Mouse (Mus musculus) urinary bladder, adult 18-20 months (tissue): ENCODE data around the gene Kmt5b.
A peak's percentile ranks its signal among the peaks of the same experiment; 100 is the strongest.

ENCODE experiments used
- DNase-seq, 2 experiments: peaks; one replicate each; pipeline ENCODE4 v3.0.0; 2022; ENCODE audit warnings: low spot score in 2 of 2, mixed read lengths in 2 of 2

The Kmt5b gene

DNA sequence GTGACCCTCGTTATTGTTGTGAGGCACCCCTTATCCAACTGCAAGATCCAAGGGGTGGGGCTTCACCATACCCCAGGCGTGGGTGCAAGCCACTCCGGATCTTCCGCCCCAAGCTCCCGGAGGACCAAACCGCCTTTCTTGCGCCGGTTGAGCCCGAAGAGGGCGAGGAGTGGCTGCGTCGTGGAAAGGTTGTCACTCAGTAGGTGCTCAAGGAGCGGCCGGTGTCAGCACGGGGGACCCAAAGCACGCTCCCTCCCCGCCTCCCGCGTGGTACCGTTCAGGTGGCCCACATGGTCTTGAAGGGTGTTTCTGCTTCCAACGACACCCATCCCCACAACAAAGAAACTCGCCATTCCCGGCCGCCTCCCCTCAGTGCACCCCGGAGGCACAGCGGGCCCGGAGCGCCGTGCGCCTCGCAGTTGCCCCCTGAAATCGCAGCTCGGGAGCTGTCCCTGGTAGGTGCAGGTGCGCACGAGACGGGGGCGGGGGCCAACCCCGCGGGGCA, at the start of gene Kmt5b:
TSS of gene Kmt5b (plus strand) at position 146 of the 505 bp plus-strand sequence.
- DNase-seq: peak; percentile 35 to 76

DNA sequence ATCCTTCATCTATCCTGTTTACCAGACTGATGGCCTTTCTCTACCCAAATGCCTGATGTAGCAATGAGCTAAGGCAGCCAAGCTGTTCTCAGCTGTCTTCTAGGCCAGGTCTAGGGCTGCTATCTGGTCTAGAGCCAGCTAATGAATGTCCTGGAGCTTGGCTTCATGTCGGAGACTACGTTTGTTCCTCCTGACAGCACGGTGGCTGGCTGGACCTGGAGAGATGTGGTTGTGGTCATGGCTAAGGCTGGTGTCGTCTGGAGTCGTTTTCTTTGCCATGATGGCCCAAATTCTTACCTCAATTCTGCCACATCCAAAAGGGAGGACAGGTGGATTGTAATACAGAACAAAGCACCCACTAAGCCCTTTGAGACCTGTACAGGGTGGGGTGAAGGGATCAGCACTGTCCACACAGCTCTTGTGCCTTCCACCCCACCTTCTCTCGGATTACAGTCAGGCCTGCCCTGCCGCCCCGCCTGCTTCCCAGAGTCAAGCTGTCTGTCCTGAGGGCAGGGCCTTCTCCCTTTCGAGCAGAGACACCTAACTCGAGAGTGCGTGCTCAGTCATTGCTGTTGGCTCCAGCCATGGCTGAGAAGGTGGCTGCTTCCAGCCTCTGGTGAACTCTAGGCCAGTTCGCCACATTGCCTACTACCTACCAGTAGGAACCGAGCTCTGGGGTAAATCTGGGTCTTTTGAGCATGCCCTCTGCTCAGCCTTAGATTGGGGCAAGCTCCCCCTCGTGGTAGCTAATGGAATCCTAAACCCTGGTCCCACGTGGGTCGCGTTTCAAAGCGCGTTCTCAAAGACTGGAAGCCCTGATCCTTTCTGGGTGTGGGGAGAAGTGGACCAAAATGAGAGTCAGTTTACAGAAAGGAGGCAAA, 48.5 kb upstream of the Kmt5b start:
- DNase-seq: peak in 1 of 2 experiments; percentile 34

DNA sequence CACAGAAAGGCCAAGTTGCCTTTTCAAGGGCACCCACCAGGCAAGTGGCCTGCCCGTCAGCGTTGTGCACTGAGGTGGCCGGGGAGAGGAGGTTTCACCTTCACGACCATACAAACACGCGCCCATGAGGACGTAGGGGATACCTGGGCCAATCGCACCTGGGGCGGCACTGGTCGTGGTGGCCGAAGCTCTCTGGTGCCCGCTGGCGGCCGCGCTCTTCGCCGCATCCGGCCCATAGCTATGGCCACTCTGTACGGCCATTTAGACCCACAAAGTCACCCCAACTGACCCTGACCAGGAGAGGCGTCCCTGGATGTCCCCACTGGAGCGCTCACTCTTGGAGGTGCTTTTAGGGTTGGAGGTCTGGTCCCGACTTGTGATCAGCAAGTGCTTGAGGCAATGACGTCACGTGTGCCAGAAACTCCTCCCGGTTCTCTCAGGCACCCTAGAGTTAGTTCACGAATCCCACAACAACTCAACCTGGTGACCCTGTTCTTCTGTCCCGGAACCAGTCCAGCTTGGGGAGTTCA, 47.8 kb upstream of the Kmt5b start:
- DNase-seq: peak; percentile 45 to 77

DNA sequence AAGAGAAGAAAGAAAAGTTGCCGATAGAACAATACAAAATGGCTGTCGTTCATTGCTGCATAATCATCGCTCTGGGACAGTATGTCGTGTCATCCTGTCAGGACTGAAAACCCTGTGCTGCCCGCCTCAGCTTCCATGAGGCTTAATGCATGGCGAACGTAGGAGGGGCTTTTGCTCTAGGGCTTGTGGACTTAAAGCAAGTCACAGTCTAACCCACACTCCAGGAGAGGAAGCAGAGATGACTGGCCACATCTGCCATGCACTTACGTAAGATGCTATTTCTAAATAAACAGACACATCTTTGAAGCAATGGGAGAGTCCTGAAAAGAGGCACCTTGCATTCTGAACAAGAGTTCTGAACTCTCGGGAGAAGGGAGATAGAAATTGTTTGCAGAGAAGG, 44.1 kb upstream of the Kmt5b start:
- no peak for DNase-seq

DNA sequence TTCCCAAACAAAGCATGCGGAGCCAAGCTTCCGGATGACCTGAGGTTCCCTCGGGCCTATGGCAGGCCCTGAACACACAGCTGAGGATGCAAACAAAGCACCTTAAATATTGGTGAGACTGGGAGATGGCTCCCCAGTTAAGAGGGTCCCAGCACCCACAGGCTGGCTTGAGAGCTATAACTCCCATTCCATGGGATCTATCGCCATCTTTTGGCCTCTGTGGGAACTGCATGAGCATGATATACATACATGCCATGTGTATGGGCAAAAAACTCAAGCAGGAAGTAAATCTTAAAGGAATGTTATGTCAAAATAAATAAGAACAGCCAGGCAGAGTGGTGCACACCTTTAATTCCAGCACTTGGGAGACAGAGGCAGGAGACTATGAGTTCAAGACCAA, 43.3 kb upstream of the Kmt5b start:
- DNase-seq: no peak

DNA sequence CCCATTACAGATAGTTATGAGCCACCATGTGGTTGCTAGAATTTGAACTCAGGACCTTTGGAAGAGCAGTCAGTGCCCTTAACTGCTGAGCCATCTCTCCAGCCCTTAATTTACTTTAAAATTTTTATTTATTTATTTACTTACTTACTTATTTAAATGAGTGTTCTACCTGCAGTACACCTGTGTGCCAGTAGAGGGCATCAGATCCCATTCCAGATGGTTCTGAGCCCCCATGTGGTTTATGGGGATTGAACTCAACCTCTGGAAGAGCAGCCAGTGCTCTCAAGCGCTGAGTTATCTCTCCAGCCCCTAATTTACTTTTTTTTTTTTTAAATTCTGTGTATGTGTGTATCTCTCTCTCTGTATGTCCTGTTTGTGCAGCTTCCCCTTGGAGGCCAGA, 42.4 kb upstream of the Kmt5b start:
- DNase-seq: peak in 1 of 2 experiments; percentile 31

DNA sequence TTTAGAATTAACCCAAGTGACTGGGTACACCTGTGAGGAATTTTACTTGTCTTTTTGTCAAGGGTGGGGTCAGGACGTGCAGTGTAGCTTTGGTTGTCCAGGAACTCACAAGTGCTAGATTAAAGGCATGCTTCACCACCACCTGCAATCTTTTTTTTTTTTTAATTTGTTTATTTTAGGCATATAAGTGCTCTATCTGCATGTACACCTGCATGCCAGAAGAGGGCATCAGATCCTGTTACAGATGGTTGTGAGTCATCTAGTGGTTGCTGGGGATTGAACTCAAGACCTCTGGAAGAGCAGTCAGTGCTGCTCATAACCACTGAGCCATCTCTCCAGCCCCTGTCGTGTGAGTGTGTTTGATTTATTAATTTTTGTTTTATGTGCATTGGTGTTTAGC, 38.3 kb upstream of the Kmt5b start:
- DNase-seq: no peak

DNA sequence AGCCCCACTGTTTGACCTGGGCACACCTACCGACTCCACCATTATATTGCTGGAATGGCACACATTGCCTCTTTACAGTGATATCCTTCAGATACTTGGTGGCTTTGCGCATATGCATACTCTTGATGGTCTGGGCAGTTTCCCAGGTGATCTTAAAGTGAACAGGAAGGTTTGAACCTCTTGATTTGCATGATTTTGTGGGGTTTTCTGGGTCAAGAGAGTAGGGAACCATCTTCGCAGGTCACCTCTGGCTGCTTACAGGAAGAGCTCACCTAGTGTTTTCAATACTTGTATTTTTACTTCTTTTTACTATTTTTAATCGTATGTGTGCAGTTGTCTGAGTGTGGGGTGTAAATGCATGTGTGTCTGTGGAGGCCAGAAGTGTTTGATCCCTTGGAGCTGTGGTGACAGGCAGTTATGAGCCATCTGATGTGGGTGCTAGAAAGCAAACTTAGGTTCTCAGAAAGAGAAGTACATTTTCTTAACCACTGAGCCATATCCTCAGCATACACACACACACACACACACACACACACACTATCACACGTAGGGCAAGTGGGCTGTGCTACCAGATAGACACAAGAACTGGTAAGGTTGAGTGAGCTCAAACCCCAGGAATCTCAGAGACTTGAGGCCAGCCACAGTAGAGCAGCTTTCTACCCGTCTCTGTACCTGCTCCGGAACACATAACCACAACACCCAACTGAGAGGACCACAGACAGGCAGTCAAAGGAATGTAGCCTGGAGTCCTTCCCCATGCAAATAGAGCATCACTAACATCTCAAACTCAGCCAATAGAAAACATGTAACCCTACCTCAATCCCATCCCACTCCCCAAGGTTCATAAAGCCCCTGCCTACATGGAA, 36.2 kb upstream of the Kmt5b start:
- no peak for DNase-seq

DNA sequence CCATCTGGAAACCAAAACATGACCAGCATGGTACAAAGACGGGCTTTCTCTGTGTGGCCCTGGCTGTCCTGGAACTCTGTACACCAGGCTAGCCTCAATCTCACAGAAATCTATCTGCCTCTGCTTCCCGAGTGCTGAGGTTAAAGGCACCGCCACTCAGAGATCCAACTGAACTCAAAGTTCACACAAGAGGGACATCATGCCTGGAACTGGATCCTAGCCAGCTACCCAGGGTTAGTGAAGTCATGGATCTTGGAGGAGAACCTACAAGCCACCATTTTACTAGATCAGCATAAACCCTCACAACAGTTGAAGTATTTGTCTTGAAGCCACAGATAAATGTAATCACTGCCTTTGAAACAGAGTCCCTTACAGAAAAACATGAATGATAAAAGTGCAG, 31.2 kb upstream of the Kmt5b start:
- DNase-seq: no peak

DNA sequence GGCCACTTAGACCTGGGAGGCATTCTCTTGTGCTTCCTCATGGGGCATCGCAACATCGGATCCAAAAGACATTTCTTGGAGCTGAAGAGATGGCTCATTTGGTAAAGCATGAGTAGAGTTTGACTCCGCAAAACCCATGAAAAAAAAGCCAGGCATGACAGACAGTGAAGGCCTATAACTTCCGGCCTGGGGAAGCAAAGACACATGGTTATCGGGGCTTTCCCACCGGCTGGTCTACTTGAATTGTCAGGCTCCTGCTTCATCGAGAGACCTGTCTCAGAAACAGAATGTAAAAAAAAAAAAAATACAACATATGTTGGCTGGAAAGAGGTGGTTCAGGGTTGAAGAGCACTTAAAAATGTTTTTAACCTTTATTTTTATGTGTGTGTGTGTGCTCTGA, 27.6 kb upstream of the Kmt5b start:
- DNase-seq: no peak

DNA sequence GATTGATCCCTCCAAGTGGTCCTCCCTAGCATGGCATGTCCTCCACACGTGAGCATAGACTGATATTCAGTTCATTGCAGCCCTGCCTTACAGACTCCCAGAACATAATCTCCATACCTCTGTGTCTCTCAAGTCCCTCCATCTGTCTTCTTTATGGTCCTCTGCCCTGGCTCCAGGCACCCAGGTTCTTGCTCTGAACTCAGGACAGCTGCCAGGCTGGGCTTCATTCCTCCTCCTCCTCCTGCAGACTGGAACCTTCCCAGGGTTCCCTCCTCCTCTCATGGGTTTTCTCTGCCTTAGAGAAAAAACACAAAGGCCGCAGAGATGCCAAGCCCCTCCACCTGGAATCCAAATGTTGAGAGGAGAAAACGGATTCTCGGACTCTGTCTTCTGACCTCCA, 24.5 kb upstream of the Kmt5b start:
- no peak for DNase-seq

DNA sequence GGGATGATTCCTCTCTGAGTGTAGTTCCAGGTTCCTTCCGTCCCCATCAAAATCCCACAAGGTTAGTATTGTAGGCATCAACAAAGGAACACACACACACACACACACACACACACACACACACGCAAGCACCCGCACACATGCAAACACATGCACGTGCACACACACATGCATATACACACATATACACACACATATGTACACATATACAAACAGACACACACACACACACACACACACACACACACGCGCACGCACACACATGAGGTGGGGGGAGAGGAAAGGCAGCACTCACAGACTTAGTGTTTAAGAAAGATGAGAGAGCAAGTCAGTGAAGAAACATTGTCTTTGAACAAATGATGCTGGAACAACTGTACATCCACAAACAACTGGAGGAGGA, 23.9 kb upstream of the Kmt5b start:
- no peak for DNase-seq

DNA sequence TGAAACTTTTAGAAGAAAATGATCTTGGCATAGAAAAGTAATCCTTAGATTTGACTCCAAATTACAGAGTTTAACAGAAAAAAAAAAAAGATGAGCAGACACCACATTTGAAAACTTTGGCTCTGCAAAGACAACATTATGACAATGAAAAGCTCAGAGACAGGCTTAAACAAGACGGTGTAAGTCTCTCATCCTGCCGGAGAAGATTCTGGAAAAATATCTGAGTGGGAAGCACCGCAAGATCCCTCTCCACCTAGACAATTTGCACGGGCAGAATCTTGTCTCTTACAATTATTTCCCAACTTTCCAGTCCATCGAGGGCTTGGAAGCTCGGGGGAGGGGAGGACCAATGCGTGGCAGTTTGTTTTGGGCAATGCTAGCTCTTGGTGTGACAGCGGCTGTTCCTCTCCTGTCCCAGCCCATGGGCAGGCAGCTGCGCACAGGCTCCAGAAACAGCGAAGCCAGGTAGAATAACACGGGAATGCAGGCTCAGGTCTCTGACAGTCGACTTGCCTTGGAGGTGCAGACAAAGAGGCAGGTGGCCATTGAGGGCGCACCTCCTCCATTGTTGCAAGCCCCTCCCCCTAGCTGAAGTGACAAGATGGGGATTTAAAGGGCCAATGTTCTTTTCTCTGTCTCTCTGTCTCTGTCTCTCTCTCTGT, 23.2 kb upstream of the Kmt5b start:
- DNase-seq: peak; percentile 19 to 70

DNA sequence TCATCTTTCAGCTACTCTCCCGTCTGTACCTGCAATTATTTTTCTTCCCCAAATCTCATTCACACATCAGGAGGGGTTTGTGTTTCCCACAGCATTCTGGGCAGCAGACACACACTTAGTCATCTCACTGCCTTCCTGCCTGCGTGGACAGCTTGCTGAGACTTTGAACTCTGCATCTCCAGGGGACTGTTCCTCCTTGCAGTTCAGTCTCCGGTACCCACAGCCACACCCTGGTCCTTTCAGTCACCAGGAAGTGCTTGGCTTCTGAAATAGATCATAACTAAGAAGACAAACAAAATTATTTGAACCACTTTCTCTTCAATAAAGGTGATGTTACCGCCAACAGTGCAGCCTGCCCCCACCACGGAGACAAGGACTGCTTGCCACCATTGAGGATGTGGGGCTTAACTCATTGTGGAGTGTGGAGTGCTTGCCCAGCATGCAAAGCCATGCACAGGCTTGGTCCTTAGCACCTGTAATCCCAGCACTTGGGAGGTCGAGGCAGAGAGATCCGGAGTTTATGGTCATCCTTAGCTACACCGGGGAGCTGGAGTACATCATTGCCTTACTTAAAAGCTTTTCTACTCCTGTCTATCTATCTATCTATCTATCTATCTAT, 14.5 kb upstream of the Kmt5b start:
- DNase-seq: no peak

DNA sequence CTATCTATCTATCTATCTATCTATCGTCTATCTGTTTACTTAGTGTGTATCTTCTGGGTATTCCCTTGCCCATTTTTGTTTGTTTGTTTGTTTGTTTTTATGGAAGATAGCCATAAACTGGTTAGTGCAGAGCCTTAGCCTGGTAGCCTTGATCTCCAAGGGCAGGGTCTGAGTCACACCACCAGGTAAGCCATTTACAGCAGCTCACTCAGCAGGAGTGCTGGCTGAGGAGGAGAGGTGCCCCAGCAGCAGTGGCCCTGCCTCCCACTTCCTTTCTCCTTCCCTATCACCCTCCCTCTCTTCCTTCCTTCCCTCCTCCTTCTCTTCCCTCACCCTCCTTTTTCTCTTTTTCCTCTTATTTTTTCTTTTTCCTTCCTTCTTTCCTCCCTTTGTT, 14.0 kb upstream of the Kmt5b start:
- DNase-seq: no peak

DNA sequence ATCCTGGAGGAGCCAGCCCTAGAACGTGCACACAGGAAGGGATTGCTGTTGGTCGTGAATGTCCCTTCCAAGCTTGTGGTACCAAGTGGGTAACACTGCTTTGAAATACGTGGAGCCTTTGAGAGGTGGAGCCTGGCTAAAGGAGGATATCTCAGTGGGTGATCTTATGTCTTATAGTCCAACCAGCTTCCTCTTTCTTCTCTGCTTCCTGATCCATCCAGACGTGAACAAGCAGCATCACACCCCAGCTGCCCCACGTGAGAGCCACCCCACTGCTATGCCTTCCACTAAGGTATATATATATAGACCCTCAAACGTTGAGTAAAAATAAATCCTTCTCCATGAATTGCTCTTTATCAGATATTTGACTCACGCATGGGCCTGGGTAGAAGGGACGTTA, 13.5 kb upstream of the Kmt5b start:
- no peak for DNase-seq

DNA sequence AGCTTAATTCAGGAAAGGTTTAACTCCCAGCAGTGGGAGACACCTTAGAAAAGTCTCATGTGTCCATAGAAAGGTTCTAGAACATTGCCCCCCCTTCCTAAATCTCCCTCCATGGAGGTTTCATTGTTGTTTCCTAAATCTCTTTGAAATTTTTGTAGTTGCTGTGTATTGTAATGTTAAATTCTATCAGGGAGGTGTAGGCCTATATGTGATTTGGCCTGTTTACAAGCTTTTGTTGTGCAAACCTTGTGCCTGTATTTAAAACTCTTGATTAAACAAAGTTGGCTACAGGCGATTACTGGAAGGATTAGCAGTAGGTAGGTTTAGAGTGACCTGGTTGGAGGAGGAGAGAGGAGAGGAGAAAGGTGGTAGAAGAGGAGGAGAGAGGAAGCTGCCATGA, 9.4 kb upstream of the Kmt5b start:
- DNase-seq: no peak

DNA sequence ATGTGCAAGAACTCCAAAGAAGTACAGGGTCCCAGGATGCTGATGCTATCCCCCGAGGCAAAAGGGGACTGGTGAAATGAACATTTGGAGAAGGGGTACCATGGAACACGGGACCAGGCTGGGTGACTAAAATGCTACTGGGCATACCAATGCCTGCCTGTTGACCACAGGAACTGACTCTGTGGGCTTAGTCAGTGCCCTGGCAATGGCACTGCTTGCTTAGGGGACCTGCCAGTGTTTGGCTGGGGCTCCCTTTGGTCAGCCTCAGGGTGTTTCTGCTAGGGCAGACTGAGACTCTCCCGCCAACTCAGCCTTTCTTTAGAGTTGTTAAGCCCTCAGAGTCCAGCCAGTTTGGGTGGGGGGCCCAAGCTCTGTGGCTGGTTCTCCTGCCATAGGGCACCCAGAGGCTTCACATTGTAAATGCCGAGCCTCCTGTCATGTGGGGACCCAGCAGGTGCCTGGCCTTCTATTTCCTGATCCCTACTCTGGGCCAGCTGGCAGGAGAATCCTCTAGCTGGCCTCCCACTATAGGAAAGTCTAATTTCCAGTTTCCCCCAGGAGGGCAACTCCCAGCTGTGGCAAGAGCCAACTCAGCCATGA, 1.9 kb upstream of the Kmt5b start:
- DNase-seq: no peak

DNA sequence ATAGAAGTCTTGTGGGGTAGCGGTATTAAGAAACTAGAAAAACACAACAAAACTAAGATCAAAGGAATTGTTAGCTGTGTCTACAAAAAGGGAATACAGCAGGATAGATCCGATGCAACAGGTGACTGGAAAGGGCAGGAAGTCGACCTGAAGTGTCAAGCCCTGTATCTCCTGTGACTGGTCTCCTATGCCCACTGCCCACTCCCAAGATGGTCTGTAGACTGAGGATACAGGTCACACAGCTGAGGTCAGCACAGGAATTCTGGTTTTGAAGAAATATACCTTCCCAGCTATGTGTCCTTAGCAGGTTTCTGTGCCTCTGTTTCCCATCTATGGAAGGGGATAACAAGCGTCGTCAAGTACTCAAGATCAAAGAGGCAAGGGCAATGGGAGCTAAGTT, 843 bp upstream of the Kmt5b start:
- no peak for DNase-seq

DNA sequence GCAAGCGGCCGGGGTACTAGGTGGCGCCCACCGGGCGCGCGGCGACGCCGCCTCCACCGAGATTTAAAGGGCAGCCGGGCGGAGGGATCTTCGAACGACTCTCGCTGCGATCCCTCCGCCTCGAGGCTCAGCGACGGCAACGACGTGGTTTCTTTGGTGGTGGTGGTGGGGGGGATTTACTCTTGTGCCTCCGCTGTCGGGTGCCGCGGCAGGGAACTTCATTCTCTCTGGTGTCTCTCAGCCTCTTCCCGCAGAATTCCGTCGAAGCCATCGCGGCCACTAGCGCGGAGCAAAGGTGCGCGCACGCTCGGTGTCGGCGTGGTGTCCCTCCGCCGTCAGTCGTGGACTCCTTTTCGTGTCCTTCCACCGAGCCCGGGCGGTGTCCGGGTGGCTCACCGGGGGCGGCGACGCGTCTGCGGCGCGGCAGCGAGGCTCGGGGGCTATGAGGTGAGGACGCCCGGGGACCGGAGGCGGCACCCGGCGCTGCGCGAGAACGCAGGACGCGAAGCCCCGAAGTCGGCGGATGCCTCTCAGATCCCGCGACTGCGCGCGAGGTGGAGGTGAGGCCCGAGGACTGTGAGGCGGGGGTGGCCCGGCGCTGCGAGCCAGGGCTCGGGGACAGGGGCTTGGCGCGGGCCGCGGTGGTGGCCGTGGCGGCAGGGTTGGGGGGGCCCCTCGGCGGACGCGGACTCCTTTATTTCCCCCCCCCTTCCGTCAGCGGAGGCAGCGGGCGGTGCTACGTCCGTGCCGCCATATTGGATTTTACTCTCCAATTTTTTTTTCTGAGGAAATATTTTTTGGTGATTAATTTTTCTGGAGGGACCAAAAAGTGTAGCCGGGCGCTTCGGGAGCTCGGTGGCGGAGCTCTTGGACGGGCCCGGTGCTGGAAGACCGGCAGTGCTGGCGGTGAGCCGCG, 818 bp downstream of the Kmt5b start:
- DNase-seq: peak; percentile 70 to 90
